Mouse (Mus musculus) forebrain, embryonic 16.5 days (tissue): Measurements from ENCODE around the gene Csmd2. TPM values are rescaled to one million over a fixed set of nuclear protein-coding genes. Genes with fewer than 3 reads are reported as not detected.

ENCODE experiments used
- ATAC-seq: fragments of 200-750 bp; cut with Nextera tagmentation; 2 replicates; pipeline ENCODE4 v1.8.0; 2017; ENCODE audit warnings: mild to moderate bottlenecking, moderate library complexity
- H3K27ac ChIP-seq: fragments of 300-500 bp; sonication (generic); 2 replicates; pipeline ENCODE4 v1.5.1; 2014; ENCODE audit warnings: low read length, control low read depth
- H3K27me3 ChIP-seq: fragments of 300-500 bp; sonication (generic); replicated peaks from 2 replicates; pipeline ENCODE4 v1.6.1; 2014; ENCODE audit warnings: low read length; ENCODE audit not compliant: control insufficient read depth, insufficient read depth
- H3K36me3 ChIP-seq: fragments of 300-500 bp; sonication (generic); 2 replicates; pipeline ENCODE4 v1.6.1; 2014; ENCODE audit not compliant: control insufficient read depth, insufficient read depth
- H3K4me1 ChIP-seq: fragments of 300-500 bp; sonication (generic); replicated peaks from 2 replicates; pipeline ENCODE4 v1.6.1; 2014; ENCODE audit warnings: low read length; ENCODE audit not compliant: control insufficient read depth, insufficient read depth
- H3K4me2 ChIP-seq: fragments of 300-500 bp; sonication (generic); 2 replicates; pipeline ENCODE4 v1.6.1; 2014; ENCODE audit warnings: mild to moderate bottlenecking, low read length, control low read depth
- H3K4me3 ChIP-seq: fragments of 300-500 bp; sonication (generic); replicated peaks from 2 replicates; pipeline ENCODE4 v1.5.1; 2014; ENCODE audit warnings: mild to moderate bottlenecking, low read length, control low read depth
- H3K9ac ChIP-seq: fragments of 300-500 bp; sonication (generic); replicated peaks from 2 replicates; pipeline ENCODE4 v1.6.1; 2014; ENCODE audit warnings: low read depth, low read length, control low read depth
- H3K9me3 ChIP-seq: fragments of 300-500 bp; sonication (generic); 2 replicates; pipeline ENCODE4 v1.6.1; 2016; ENCODE audit warnings: low read length; ENCODE audit not compliant: control insufficient read depth
- WGBS: fragments of 180-500 bp; shearing (Covaris S2); extraction: QIAGEN DNeasy Blood & Tissue Kit; methylation state at CpG from one replicate; pipeline ENCODE4 v1.1.7; 2014; 5-methylcytosine and 5-hydroxymethylcytosine counted together
- polyA plus RNA-seq: library from polyadenylated mRNA; unstranded; fragments of >200 nt; fragmentation: Nextera tagmentation; extraction: Ambion mirVana; gene quantifications from 2 replicates; pipeline ENCODE4 v1.2.1, GENCODE M21; 2015

The Csmd2 gene
- polyA plus RNA-seq, 1 experiment from 2014 or later, result 11.2 TPM

DNA sequence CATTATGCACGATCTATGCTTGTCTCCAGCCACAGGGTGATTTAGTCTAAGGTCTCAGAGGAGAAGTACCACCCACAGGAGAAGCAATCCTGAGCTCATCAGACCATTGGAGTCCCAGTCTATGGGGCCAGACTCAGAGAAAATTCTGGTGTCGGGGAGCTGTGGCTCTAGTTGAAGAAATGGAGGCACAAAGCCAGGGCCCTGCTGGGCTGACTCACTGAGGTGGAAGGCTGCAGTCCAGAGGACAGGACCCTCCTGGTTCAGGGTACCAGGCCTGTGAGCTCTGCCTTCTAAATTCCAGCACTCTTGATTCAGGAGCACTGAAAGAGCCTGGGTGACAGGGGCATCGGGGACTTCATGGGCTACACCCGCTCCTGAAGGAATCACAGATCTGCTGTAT, 144.0 kb downstream of the Csmd2 start:
- 76% methylated on average over 4 of the region's 4 CpGs for WGBS

DNA sequence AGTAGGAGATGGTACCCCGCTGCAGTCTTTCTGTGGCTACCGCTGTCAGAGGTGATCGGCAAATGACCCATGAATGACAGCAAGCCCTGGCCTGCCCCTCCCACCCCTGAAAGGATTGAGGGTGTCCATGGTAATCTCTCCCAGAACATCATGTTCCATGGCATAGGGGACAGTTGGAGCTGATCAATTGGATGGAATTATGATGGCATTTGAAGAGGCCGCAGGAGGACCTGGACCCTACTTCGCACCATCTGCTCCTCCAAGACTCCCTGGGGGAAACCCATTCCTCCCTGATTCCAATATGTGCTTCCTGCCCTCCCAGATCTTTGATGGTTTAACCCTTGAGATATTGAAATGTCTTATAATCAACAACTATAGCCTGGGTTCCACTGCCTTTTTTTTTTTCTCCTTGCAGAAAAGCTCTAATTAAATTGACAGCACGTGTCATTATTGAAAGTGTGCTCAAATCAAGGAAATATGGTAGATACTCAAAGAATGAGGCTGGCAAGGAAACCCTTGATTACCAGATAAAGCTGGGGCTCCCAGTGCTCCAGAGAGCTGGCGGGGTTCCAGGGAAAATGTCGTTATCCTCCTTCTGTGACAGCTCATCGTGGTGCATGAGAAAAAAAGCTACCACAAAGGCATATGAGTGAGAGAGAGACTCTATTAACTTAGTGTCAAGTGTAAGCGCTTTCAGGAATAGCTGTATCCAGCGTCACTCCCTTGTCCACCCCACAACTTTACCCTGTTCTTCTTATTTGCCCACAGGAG, 145.4 kb downstream of the Csmd2 start:
- peak; percentile 38 for ATAC-seq
- Histone ChIP-seq H3K9ac (no peak overlapping the region), H3K36me3 (no peaks in the 10 kb centered on the region), H3K27ac (no peak overlapping the region), H3K27me3 (no peaks in the 10 kb centered on the region), H3K4me1 (peaks cover 22% of the 10 kb centered on the region), H3K4me3 (no peak overlapping the region), H3K4me2 (no peak overlapping the region), H3K9me3 (no peaks in the 10 kb centered on the region; the same call in 1 of the 2 replicates)
- WGBS, result 56% methylated on average over 11 of the region's 11 CpGs

More for the DNA sequence above, 144.0 kb downstream of the Csmd2 start:
- H3K4me3 ChIP-seq, result no peak overlapping the region
- peaks cover 22% of the 10 kb centered on the region for H3K4me1 ChIP-seq
- no peaks in the 10 kb centered on the region for H3K27me3 ChIP-seq
- no peak for ATAC-seq
- H3K9me3 ChIP-seq, result no peaks in the 10 kb centered on the region; the same call in 1 of the 2 replicates
- H3K9ac ChIP-seq, result no peak overlapping the region
- no peak overlapping the region for H3K4me2 ChIP-seq
- no peak overlapping the region for H3K27ac ChIP-seq
- no peaks in the 10 kb centered on the region for H3K36me3 ChIP-seq

DNA sequence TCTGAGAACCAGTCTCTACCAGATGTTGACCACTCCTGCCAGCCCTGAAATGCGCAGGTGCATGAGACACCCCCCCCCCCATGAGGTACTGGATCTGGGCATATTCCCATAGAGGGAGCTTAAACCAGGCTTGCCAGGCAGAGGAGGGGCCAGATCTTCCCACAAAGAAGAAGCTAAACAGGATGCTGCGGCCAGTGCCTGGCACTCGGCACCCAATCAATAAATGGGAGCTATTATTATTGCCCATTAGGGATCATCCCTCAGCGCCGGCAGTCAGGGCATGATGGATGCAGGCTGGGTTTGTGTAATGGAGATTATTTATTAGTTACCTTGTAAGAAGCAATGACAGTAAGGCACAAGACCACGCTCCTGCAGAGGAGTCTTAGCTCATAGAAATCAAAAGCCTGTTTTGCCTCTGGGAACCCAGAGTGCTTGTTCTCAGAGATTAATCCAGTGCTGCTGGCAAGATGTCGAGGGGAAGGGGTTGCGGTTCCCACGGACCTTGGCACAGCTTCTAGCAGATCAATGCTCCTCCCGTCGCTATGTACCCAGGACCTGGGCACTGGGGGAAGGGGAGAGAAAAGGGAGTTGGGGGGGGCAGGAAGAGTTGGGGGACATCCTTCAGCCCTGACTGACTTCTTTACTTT, 146.8 kb downstream of the Csmd2 start:
- ATAC-seq, result peak; percentile 31; the same call in 1 of the 2 replicates
- Histone ChIP-seq H3K9me3 (no peaks in the 10 kb centered on the region; the same call in 1 of the 2 replicates), H3K36me3 (no peaks in the 10 kb centered on the region), H3K4me1 (peaks cover 22% of the 10 kb centered on the region), H3K27ac (peak overlapping the region; percentile 59), H3K4me2 (no peak overlapping the region; the same call in 1 of the 2 replicates), H3K27me3 (no peaks in the 10 kb centered on the region), H3K9ac (no peak overlapping the region), H3K4me3 (no peak overlapping the region)
- WGBS, result 52% methylated on average over 11 of the region's 11 CpGs

DNA sequence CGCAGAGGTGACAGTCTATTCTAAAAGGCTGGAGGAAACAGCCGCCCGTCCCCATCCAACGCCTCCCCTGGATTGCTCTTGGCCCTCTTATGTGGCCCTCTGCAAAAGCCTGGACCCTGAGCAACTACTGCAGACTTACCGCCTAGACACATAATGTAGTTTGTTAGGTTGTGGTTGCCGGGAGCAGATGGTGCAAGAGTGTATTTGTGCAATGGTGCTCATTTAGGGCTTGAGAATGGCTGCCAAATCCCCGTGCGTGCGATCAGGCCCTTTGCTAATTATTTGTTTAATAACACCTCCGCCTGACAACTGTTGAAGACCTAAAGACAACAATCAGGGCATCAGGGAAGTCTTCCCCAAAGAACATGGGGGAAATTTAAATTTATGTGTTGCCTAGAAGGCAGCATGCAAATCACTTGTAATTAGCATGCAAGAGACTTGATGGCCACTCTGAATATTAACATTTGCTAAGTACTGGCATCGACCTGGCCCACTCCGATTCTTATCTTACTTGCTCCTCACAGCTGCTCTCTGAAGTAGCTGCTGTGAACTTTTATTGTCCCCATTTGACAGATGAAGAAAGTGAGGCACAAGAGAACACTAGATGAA, 147.5 kb downstream of the Csmd2 start:
- Histone ChIP-seq H3K36me3 (no peaks in the 10 kb centered on the region), H3K9me3 (no peaks in the 10 kb centered on the region; the same call in 1 of the 2 replicates), H3K4me3 (no peak overlapping the region), H3K27ac (peak overlapping the region; percentile 59), H3K9ac (no peak overlapping the region), H3K27me3 (no peaks in the 10 kb centered on the region), H3K4me1 (peaks cover 22% of the 10 kb centered on the region), H3K4me2 (no peak overlapping the region)
- peak; percentile 88 for ATAC-seq
- WGBS, result 29% methylated on average over 12 of the region's 12 CpGs

- H3K9ac ChIP-seq, result no peak overlapping the region
- WGBS, result 29% methylated on average over 2 of the region's 2 CpGs
These were observed 152.3 kb downstream of the Csmd2 start for GRCm38 (mm10) chr4:128139991-128140390.

GRCm38 (mm10) chr4:128141161-128142101, 153.8 kb downstream of the Csmd2 start:
- ATAC-seq, result no peak
- Histone ChIP-seq H3K9me3 (no peaks in the 10 kb centered on the region), H3K27ac (no peak overlapping the region)

More at GRCm38 (mm10) chr4:128139991-128140390, 152.3 kb downstream of the Csmd2 start:
- Histone ChIP-seq H3K4me3 (no peak overlapping the region), H3K9me3 (no peaks in the 10 kb centered on the region), H3K4me2 (no peak overlapping the region), H3K27ac (no peak overlapping the region), H3K36me3 (no peaks in the 10 kb centered on the region), H3K27me3 (no peaks in the 10 kb centered on the region), H3K4me1 (peaks cover 9% of the 10 kb centered on the region)
- no peak for ATAC-seq

DNA sequence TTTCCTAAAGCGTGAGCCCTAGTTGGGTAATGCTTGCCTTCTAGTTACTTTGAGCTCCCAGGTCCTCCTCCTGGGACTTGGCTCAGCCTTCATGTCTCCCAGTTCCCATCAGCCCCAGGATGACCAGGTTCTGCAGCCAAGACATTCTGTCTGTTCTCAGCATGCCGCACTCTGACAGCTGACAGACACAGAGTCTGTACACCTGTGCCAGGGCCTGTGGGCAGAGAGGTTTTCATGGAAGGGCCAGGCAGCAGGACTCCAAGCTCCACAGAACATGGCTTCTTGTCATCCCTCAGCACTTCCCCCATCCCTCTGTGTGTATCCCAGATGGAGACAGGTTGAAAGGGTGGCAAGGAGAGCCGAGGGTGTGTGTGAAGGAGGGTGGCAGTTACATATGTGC, 154.6 kb downstream of the Csmd2 start:
- Histone ChIP-seq H3K9me3 (no peaks in the 10 kb centered on the region), H3K9ac (no peak overlapping the region), H3K4me1 (peaks cover 4% of the 10 kb centered on the region; the same call in 1 of the 2 replicates), H3K4me2 (no peak overlapping the region), H3K4me3 (no peak overlapping the region), H3K27me3 (no peaks in the 10 kb centered on the region), H3K36me3 (no peaks in the 10 kb centered on the region), H3K27ac (no peak overlapping the region)
- WGBS, result 78% methylated on average over 3 of the region's 3 CpGs
- ATAC-seq, result no peak

More at GRCm38 (mm10) chr4:128141161-128142101, 153.8 kb downstream of the Csmd2 start:
- Histone ChIP-seq H3K27me3 (no peaks in the 10 kb centered on the region), H3K4me2 (no peak overlapping the region), H3K9ac (no peak overlapping the region), H3K4me1 (peaks cover 4% of the 10 kb centered on the region; the same call in 1 of the 2 replicates), H3K36me3 (no peaks in the 10 kb centered on the region), H3K4me3 (no peak overlapping the region)
- 54% methylated on average over 10 of the region's 10 CpGs for WGBS

DNA sequence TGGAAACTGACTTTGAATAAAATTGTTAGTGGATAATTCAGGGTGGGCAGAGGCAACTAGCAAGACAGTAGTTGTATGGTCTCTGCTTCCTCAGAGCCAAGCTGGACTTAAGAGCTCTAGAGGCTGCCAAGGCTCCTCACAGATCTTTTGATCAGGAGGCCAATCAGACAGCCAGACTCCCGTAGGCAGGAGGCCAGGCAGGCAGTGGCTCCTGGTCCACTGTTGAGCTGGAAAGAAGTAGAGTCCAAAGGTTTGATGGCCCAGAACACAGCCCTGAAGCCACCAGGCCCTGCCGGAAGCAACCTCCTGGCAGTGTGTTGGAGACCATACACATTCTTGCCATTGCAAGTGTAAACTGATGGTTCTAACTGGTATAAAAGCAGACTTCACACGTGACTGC, 155.5 kb downstream of the Csmd2 start:
- WGBS, result 79% methylated on average over 3 of the region's 3 CpGs
- no peak for ATAC-seq

More for the DNA sequence above, 155.5 kb downstream of the Csmd2 start:
- Histone ChIP-seq H3K36me3 (no peaks in the 10 kb centered on the region), H3K9ac (no peak overlapping the region), H3K9me3 (no peaks in the 10 kb centered on the region), H3K4me2 (no peak overlapping the region), H3K4me1 (peaks cover 4% of the 10 kb centered on the region; the same call in 1 of the 2 replicates), H3K27me3 (no peaks in the 10 kb centered on the region), H3K4me3 (no peak overlapping the region), H3K27ac (no peak overlapping the region)
